Mouse (Mus musculus): Measurements from ENCODE around the gene Stab1.

DNA sequence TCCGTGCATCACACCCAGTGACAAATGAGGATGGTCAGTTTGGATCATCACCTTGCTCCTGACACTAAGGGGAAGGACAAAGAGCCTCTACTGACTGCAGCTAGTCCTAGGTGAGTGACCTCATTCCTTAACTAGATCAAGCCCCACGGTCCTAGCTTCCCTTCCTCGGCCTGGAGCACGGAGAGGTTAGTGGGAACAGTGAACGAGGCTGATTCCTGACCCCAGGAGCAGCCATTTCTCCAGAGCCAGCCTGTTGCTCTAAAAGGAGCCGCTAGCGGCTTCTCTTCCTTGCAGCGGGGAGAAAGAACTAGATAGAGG is 36.8 kb upstream of the Stab1 start:
- TF ChIP-seq POLR2A (IDR thresholded peaks at IDR 0.05; ENCODE audit: extremely low read depth, insufficient read depth, low read length) (no peak), CTCF (IDR thresholded peaks at IDR 0.05; ENCODE audit: extremely low read depth, insufficient read depth, low read length) (no peak)

All from cortical plate, adult 2 months (tissue).